Mouse (Mus musculus) embryo, embryonic 10.5 days (tissue): ENCODE data around the gene Prkcb.
"Not testable (repeated sequence)": the region's sequence is repeated elsewhere in the genome, so short reads cannot be mapped to it uniquely, and the experiment has no call there.

Experiments used
- DNase-seq: peaks from one replicate; pipeline ENCODE4 v3.0.0-alpha.2; 2015; ENCODE audit warnings: low spot score

Prkcb gene

DNA sequence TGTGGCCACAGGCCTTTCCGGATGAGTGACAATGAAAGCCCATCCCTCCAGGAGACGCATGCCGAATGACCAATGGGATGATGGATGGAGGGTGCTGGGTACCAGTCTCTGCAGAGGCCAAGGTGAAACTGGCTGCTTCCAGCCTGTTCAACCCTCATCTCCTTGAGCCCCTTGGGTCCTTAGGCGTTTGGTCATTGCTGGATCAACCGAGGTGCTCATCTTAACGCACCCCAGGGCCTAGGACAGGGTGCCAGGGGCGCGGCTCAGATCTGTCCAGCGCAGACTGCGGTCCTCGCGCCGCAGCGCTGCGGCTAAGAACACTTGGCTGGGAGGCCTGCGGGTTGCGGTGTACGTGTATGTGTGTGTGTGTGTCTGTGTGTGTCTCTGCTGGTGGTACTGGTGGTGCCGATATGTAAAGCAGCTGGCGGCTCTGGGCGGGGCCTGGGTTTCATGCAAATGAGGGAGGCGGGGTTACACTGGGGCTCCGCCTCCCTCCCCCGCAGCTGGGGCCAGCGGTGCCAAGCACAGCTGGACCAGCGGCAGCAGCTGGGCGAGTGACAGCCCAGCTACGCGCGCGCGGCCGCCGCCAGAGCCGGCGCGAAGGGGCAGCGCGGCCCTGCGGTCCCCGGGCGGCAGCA, at the start of gene Prkcb:
Gene Prkcb (plus strand): TSS at position 147 of the 638 bp plus-strand sequence.
- peak; percentile 84 for DNase-seq

DNA sequence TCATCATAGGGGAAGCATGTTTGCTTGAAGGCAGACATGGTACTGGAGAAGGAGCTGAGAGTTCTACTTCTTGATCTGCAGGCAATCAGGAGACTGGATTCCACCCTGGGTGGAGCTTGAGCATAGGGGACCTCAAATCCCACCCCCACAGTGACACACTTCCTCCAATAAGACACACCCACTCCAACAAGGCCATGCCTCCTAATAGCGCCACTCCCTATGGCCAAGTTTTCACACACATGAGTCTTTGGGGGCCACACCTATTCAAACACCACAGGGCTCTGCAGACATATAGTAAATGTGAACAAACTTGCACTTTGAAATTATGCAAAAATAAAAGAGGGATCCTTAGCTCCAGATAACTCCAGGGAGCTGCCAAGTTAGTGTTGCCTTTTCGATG, 49.6 kb upstream of the Prkcb start:
- DNase-seq: no peak

DNA sequence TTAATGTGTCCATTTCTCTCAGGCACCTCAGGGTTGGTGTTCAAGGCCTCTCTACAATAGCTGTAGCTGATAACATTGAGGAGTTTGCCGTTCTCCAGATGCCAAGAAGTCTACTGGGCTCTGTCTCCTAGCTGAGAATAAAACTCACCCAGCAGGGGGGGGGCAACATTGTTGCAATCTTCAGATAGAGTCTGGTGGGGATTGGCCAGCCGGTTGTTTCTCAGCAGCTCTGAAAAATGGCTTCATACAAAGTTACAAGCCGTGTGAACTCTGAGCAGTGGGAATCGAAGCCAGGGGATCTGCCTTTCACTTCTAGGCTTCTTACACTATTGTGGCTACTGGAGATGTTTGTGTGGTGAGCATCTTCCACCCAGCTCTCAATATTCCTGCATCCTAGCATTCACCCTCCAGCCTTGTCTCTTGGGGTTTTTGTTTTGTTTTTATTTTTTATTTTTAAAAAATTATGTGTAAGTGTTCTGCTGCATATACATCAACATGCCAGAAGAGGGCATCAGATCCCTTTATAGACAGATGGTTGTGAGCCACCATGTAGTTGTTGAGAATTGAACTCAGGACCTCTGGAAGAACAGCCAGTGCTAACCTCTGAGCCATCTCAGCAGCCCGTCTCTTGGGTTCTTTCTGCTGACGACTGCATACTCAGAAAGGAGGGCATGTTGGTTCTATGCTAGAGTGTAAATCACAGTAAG, 48.0 kb upstream of the Prkcb start:
- no peak for DNase-seq

DNA sequence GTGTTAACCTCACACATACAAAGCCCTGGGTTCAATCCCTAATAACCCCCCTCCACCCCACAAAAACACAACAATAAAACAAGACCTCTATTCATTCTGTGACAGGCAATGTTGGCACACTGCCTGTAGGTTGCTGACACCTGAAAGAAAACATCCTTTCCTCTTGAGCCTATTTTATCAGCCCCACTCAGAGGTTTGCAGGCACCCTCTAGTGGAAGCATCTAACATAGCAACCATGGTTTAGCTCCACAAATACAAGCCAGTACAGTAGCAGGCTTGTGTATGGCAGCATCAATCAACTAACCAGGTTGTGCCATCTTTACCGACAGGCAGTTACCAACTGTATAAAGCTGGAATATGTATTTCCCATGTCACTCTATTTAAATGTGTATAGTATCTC, 46.3 kb upstream of the Prkcb start:
- DNase-seq: peak; percentile 60

DNA sequence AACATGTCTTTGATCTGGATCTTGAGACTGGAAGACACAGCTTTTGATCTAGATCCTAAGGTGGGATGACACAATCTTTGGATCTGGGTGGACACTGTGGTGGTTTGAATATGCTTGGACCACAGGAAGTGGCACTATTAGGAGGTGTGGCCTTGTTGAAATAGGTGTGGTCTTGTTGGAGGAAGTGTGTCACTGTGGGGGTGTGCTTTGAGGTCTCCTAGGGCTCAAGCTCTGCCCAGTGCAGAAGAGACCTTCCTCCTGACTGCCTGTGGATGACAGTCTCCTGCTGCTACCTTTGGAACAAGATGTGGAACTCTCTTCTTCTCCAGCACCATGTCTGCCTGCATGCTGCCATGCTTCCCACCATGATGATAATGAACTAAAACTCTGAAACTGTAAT, 45.8 kb upstream of the Prkcb start:
- not testable (repeated sequence) for DNase-seq

DNA sequence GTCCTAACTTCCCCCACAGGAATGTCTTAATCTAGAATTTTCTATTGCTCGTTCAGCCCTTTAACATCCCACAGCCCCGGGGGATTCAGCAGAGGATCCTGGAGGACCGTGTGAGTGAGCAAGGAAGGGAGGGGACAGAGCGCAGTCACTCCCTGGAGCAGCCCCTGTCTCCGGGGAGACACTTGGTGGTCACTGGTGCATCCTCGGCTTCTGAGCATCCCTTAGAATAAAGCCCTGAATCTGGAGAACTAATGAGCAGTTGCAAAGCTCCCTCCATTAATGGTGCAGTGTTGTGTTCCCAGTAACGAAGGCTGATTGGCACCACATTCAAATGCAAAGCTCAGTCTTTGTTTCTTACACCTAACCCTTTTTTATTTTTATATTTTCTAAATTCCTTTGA, 44.4 kb upstream of the Prkcb start:
- no peak for DNase-seq

DNA sequence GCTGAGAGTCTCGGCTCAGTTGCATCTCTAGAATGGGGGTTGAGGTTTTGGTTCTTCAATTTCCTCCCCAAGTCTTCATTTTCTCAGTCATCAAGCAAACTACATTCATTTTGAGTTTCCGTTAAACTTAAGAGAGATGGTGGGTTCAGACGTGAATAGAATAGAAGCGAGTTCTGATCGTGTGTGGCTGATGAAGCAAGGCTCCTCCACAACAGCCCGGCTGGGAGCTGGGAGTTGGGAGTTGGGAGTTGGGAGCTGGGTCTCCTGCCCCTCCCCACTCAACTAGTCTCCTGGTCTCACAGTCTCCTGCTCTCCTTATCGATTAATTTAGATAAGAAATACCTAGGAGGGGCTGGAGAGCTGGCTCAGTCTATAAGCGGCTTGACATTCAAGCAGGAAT, 44.0 kb upstream of the Prkcb start:
- no peak for DNase-seq

DNA sequence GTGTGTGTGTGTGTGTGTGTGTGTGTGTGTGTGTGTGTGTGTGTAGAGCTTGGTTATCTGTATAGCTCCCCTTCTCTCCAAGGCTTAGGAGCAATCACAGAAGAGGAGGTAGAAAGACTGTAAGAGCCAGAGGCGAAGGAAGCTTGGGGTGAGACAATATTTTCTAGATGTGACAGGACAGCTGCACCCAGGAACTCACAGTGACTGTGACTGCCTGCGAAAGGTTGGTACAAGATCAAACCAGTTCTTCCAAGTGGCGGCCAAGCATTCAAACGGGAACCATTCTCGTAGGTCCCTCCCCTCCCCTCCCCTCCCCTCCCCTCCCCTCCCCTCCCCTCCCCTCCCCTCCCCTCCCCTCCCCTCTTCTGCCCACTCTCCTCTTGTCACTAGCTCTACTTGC, 42.6 kb upstream of the Prkcb start:
- DNase-seq: no peak

DNA sequence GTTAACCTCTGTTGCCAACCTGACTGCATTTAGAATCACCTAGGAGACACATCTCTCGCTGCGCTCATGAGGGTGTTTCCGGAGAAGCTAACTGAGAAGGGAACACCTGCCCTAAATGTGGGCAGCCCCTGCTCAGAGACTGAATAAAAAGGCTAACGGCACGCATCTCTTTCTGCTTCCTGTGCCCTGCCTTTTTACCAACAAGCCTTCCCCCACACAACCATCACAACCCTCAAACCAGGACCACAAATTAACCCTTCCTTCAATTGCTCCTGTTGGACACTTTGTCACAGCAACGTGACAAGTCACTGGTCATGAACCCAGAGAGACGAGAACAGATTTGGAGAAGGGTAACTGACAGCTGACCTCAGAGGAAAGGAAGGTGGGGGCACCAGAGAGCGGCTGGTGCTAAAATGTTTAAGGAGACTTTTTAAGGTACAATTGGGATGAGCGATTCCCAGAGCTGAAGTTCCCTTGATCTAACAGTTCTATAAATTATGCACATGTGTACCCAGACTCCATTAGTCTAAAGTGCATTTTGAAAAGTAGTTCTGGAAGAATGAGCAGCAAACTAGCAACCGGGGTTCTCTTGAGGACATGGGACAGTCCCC, 41.2 kb upstream of the Prkcb start:
- DNase-seq: no peak

DNA sequence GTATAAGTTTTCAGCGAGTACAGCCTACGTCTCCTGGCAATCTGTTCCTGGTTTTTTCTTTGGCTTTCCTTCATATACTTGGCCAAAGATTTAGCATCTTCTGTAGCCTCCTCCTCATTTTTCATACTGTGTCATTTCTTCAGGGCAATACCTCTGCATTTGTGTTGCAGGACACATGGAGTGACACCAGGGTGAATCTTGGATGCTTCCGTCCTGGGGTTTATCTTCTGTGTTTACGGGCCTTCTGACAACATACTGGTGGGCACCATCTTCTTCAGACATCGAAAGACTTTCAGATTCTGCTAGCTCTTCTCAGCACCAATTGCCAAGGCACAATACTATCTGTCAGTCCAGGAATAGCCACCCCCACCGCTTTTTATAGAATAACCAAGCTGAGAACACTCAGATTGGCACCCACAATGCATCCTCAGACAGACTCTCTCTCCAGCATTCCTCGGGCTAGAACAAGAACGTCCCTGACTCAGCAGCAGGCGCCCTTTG, 39.2 kb upstream of the Prkcb start:
- no peak for DNase-seq

DNA sequence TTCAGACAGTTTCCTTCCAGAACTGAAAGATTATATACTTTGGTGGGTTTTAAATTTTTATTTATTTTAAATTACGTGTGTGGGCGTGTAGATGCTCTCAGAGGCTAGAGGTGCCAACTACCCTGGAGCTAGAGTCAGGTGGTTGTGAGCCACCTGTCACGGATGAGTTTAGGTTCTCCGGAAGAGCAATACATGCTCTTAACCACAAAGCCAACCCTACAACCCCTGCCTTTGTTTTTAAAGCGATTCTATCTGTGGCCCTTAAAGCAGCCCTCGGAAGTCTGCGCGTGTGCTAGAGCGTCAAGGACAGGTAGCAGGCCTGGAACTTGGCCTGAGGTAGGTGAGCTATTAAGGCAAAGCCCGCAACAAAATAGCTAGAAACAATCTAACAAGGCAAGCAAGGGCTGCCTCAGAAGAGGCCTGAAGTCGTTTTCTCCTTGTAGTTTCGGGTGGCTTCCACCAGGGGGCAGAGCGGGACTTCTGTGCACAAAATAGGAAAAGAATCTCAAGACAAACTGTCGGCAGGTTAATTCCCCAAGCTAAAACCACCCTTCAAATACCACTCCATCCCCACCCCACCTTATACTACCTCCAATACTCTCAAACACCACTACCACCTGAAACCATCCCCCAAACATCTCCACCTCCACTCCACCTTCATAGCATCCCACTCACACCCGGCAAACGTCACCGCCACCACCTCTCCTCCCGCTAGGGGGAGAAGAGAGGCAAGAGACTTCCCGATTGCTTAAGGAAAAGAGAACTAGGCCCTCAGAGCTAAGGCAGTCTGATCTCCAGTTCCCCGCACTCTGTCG, 37.1 kb upstream of the Prkcb start:
- peak; percentile 87 for DNase-seq

DNA sequence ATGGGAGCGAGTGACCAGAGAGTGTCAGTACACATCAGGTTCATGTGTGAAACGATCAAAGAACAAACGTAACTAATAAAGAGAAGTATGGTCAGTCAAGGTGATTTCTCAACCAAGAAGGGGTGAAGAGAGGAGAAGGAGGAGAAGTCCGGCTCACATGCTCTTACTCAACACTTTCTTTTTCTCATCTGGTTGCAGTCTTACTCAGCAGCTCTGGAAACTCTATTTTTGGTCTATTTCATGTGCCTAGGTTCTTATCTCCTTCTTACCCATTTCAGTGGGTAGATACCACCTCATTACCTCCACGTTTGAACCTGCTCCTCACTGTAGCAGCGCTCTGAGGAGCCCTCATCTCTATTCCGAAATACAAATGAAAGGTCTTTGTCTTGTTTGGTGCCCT, 31.8 kb upstream of the Prkcb start:
- DNase-seq: no peak

DNA sequence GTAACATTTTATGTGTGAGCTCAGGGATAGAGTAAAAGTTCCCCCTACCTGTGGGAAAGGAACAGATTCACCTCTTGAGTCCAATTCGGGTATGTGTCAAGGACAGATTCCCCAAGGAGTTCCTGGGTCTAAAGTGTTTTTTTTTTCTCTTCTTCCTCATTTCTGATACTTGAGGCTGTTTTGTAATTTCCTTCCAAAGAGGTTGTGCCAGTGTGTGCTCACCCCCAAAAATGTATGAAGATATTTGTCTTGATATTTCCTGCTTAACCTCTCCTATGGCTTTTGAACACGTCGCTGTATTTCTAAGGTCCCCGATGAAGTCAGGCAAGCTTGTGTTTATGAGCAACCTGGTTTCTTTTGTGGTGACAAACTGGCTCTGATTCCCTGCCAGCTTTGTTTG, 30.0 kb upstream of the Prkcb start:
- DNase-seq: no peak

DNA sequence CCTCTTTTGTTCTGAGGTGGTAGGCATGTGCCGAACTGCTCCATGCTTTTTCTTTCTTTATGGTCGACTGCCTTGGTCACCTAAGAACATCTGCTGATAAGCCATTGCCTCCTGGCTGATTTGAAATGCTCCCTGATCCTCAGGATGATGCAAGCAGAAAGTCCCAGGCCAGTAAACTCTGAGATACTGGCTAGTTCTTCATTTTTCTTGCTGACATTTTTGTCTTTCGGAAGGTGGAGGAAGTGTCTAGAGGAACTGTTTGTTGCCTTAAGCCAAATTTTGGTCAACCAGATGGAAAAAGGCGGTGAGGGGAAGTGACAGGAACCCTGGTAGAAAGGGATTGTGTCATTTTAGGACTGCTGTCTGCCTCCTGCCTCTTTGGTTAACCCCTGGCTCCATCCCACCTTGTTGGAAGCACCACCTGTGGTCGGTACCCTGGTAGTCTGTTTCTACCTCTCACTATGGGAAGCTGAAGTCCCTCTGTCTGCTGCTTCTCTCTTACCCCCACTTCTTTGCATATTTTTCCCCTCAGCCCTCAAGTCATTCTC, 28.4 kb upstream of the Prkcb start:
- no peak for DNase-seq

DNA sequence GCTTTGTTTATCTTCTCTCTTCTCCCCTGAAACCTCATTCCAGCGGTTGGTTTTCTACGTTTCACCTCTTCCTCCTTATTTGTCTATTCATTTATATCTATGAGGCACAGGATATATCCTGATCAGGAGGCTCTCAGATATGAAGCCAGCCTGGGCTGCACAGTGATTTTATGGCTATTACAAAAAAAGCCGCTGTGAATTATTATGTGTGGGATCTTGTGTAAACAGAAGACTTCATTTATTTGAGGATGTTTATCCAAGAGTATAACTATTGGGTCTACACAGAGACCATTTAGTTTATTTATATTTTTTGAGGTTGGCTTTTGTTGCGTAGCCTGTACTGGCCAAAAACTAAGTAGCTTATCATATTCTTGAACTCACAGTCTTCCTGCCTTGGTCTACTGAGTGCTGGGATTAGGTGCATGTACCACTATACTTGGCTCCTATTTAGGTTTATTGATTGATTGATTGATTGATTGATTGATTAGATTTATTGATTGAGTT, 19.5 kb upstream of the Prkcb start:
- DNase-seq: no peak

DNA sequence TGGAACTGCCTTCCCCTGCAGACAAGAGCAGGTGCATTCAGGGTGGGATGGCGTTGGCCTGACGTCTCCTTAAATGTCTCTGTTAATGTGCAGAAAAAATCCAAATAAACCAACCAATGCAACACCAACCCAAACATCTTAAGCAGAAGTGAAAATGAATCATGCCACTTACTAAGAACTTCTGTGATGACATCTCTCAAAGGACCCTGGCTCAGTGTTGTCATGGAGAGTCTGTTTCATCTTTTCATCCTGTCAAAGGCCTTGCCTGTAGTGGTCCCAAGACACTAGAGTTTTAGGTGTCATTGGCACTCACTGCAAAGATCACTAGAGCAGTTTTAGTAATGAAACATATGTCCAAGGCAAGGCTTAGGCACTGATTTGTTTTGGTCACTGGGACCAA, 16.2 kb upstream of the Prkcb start:
- no peak for DNase-seq

DNA sequence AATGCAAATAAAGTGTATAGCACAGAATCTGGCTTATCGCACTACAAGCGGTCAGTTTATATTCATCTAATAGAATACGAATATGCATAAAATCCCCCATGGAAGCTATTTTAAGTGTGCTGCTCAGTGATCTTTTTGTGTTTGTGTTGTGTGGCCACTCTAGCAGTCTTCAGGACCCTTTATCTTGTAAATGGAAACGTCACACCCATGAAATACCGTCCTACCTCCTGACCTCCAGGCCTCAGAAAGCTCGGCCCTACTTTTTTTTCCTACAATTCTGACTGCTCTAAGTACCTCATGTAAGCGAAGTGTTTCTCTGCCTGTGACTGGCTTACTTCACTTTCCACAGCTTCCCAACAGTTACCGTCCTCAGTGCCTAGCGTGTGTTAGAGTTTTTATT, 9.0 kb upstream of the Prkcb start:
- no peak for DNase-seq

DNA sequence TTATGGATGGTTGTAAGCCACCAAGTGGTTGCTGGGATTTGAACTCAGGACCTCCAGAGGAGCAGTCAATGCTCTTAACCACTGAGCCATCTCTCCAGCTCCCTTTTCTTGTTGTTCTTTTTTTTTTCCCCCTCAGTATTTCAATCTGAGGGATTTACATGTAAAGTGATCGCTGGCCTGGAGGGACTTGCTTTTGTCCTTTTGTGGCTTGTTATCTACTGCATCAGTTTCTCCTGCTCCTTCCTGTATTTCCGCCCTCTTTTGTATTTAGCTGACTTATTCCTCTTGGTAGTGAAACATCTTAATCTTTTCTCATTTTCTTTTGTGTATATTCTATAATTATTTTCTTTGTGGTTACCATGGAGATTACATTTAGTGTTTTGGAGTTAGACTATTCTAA, 8.2 kb upstream of the Prkcb start:
- no peak for DNase-seq

DNA sequence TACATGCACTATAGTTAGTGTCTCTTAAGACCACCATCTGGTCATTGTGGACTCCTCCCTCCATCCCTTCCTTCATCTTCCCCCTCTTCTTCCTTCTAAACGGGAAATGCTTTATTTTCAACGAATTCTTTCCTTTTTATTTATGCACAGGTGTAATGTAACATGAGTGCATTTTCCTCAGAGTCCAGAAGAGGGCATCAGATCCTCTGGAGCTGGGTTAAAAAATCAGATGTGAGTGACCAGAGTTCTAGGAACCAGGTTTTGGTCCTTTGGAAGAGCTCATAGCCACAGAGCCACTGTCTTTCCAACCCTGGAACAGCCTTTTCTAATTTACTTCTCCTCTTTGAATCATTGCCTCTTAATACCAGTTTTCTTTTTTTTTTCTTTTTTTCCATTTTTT, 6.0 kb upstream of the Prkcb start:
- DNase-seq: no peak

DNA sequence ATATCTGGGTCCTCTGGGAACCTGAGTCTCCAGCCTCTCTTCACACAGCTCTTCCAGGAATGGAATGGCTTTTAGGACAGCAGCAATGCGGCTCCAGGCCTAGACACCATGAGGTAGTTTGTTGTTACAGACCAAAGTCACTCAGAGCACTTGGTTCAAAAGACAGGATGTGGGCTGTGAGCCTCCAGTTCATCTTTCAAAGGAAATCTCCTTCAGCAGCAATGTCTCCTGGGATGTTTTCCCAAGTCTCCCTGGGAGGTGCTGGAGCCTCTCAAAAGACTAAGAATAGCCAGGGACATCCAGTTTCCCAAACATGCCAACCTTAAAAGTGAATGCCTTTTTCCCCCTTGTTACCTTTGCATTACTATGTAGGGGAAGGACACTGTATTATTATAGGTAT, 1.3 kb upstream of the Prkcb start:
- DNase-seq: no peak

DNA sequence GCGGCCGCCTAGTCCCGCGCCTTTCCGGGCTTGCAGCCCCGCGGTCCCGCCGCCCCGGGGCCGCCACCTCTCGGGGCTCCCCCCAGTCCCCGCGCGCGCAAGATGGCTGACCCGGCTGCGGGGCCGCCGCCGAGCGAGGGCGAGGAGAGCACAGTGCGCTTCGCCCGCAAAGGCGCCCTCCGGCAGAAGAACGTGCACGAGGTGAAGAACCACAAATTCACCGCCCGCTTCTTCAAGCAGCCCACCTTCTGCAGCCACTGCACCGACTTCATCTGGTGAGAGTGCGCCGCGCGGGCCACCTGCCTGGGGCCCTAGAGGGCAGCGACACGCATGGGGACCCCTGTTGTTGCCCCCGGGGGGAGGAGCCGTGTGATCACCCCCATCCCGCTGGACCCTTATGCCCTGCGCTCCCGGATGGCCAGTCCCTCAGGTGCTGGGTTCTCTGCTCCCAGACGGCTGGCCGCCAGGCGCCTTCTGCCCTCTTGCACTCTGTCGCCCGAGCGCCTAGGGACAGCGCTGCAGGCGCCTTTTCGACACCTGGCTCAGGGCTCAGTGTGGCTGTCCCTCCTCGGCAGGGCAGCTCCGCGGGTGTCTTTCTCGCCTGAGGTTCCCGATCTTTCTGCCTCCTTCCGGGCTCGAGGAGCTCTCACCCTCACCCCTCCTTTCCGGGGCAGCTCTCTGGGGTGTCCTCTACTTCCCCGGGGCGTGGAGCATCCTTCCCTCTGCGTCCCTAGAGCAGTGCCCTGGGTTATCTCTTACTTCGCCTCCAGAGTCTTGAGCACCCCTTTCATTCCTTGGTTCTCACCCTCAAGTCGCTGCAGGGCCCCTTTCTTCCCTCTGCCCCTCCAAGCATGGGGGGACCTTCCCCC, 926 bp downstream of the Prkcb start:
- DNase-seq: peak; percentile 31
